In the genomic region with DNA sequence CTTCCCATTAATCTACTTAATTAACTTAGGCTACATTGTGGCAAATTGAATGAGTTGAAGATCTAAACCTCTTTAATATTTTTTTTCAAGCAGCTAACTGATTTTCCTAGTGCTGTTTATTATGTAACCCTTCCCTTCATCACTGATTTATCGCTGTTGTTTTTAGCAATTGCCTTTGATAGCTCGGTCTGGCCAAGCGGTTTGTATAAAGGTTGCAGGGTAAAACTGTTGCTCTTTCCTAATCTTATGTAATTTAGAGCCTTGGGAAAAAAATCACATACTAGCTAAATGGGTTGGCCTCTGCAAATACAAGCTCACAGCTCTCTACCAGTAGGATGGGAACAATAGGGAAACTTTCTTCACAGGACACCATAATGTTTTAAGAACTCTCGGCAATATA, we compare ENCODE assay signal across 15 mouse cellular contexts.
"Had no signal": no experiment of that assay in that cellular context is flagged by ENCODE, and none has a peak within 500 bp of the region (broad histone marks: within the 10 kb centered on the region; RNA-seq: fewer than 3 reads in every experiment).

No protein-coding gene starts in this region.

- H3K9me3 ChIP-seq: limb, embryonic 10.5 days; liver, embryonic 15.5 days; lung, embryonic 15.5 days; megakaryocyte, embryonic 14.5 days; midbrain, embryonic 15.5 days; neural tube, embryonic 12.5 days; stomach, embryonic 15.5 days had no signal

- DNase-seq: kidney, adult 8-10 months; retina, postnatal 1 day; right cerebral cortex, postnatal 4 days; thymus, adult 2 months; thymus, postnatal 25 days had no signal

- H3K4me1 ChIP-seq: liver, embryonic 15.5 days; lung, embryonic 15.5 days; neural tube, embryonic 12.5 days; stomach, embryonic 15.5 days had no signal

- H3K27ac ChIP-seq: limb, embryonic 10.5 days; liver, embryonic 15.5 days; lung, embryonic 15.5 days; macrophage; midbrain, embryonic 15.5 days; neural tube, embryonic 12.5 days; stomach, embryonic 15.5 days had no signal

- H3K9ac ChIP-seq: liver, embryonic 15.5 days; lung, embryonic 15.5 days; midbrain, embryonic 15.5 days; neural tube, embryonic 12.5 days; stomach, embryonic 15.5 days had no signal

- H3K4me2 ChIP-seq: liver, embryonic 11.5 days; liver, embryonic 15.5 days; lung, embryonic 15.5 days; midbrain, embryonic 11.5 days; midbrain, embryonic 15.5 days; neural tube, embryonic 12.5 days; stomach, embryonic 15.5 days had no signal

- ATAC-seq: midbrain, embryonic 15.5 days had no signal

- H3K36me3 ChIP-seq: limb, embryonic 10.5 days; liver, embryonic 15.5 days; lung, embryonic 15.5 days; midbrain, embryonic 15.5 days; neural tube, embryonic 12.5 days; stomach, embryonic 15.5 days had no signal

- H3K27me3 ChIP-seq: liver, embryonic 15.5 days; lung, embryonic 15.5 days; midbrain, embryonic 15.5 days; neural tube, embryonic 12.5 days; stomach, embryonic 15.5 days had no signal

- H3K4me3 ChIP-seq: limb, embryonic 10.5 days; liver, embryonic 15.5 days; lung, embryonic 15.5 days; megakaryocyte, embryonic 14.5 days; midbrain, embryonic 15.5 days; neural tube, embryonic 12.5 days; stomach, embryonic 15.5 days had no signal
